Mouse (Mus musculus): Measurements from ENCODE around the gene Pcbp2. TPM values are rescaled to one million over a fixed set of nuclear protein-coding genes. Genes with fewer than 3 reads are reported as not detected.

The Pcbp2 gene
- 97.3 and 100 TPM in 2 replicates for polyA plus RNA-seq (2021; fragmentation: Nextera tagmentation)
- long read RNA-seq, experiment 1, partial matches to known transcripts, result 31 of 62 reads
- long read RNA-seq, experiment 1, other reads (novel, unspliced or antisense), result 21 of 62 reads
- long read RNA-seq, experiment 2, transcript Pcbp2-225 (3 exons, 585 nt), result minor isoform, 5 of 85 reads
- long read RNA-seq, experiment 2, transcript Pcbp2-201 (15 exons, 2,952 nt), result major isoform, 8 of 85 reads
- long read RNA-seq, experiment 2, partial matches to known transcripts, result 16 of 85 reads
- long read RNA-seq, experiment 2, other reads (novel, unspliced or antisense), result 48 of 85 reads

GRCm38 (mm10) chr15:102470183-102470604, at the start of gene Pcbp2:
Gene Pcbp2 (plus strand): TSS chr15:102470539.

GRCm38 (mm10) chr15:102445146-102445545, 25.2 kb upstream of the Pcbp2 start, which contains the start of gene Amhr2:
Gene Amhr2 (plus strand): TSS chr15:102445367.

GRCm38 (mm10) chr15:102458904-102459317, 11.4 kb upstream of the Pcbp2 start, which contains the start of gene Prr13:
Gene Prr13 (plus strand): TSS chr15:102459028.

GRCm38 (mm10) chr15:102503447-102503846, 33.1 kb downstream of the Pcbp2 start, which contains the start of gene Gm10337:
Gene Gm10337 (plus strand): TSS chr15:102503722.

GRCm38 (mm10) chr15:102516728-102517404, 46.5 kb downstream of the Pcbp2 start, which contains the start of gene Map3k12:
Gene Map3k12 (minus strand): TSS chr15:102517064.

GRCm38 (mm10) chr15:102517976-102518858, 47.9 kb downstream of the Pcbp2 start, which contains the start of gene Tarbp2:
Gene Tarbp2 (plus strand): TSS chr15:102518192.

DNA sequence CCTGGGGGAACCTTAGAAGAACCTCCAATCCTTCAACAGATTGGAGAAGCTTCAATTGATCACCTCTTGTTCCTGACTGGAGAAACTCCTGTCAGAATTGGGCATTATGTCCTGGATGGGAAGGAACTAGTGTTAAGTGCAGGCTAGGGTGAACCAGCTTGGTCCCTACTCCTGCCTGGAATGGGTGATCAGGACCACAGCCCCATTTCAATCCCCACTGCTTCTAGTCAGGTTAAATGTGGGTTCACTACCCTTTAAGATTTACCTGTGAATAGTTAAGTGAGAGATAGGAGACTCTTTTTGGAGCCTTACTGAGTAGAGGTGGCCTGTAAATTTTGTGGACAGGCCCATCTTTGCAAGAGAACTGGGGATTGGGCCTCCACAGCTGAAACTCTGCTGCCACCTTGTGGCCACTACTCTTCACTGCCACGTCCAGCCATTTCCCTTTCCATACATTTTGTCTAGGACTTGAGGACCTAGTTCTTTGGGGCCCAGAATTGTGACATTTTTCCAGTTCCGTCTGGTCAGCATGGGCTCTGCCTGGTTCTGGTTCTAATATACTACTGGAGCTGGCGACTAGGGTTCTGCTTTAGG, 54.6 kb downstream of the Pcbp2 start, which contains the start of gene Npff:
Gene Npff, minus strand, starts transcription at position 51 of the 594 bp plus-strand sequence.

Other genes with a start within 250 kb of the Pcbp2 start
- gene Itgb7, start 238.6 kb upstream of the Pcbp2 start, polyA plus RNA-seq (2021; fragmentation: Nextera tagmentation), result 0.64 and 1.4 TPM in 2 replicates
- gene Rarg, start 213.0 kb upstream of the Pcbp2 start, polyA plus RNA-seq (2021; fragmentation: Nextera tagmentation), result 1.7 and 2.0 TPM in 2 replicates
- gene Gm9918, start 200.0 kb upstream of the Pcbp2 start, polyA plus RNA-seq (2021; fragmentation: Nextera tagmentation), result not detected in 2 replicates
- 36.2 and 40.4 TPM in 2 replicates for gene Mfsd5, start 191.1 kb upstream of the Pcbp2 start, polyA plus RNA-seq (2021; fragmentation: Nextera tagmentation)
- 0.43 and 1.2 TPM in 2 replicates for gene Espl1, start 174.3 kb upstream of the Pcbp2 start, polyA plus RNA-seq (2021; fragmentation: Nextera tagmentation)
- gene Pfdn5, start 144.4 kb upstream of the Pcbp2 start, polyA plus RNA-seq (2021; fragmentation: Nextera tagmentation), result 1,324 and 1,439 TPM in 2 replicates
- gene Myg1, start 138.8 kb upstream of the Pcbp2 start, polyA plus RNA-seq (2021; fragmentation: Nextera tagmentation), result 66.8 and 72.5 TPM in 2 replicates
- 17.5 and 18.6 TPM in 2 replicates for gene Aaas, start 119.8 kb upstream of the Pcbp2 start, polyA plus RNA-seq (2021; fragmentation: Nextera tagmentation)
- 0.64 and 0.93 TPM in 2 replicates for gene Sp7, start 103.4 kb upstream of the Pcbp2 start, polyA plus RNA-seq (2021; fragmentation: Nextera tagmentation)
- gene Sp1, start 64.4 kb upstream of the Pcbp2 start, polyA plus RNA-seq (2021; fragmentation: Nextera tagmentation), result 0.82 and 0.83 TPM in 2 replicates
- gene Amhr2, start 25.2 kb upstream of the Pcbp2 start, polyA plus RNA-seq (2021; fragmentation: Nextera tagmentation), result 0.65 and 0.93 TPM in 2 replicates
- 88.3 and 96.2 TPM in 2 replicates for gene Prr13, start 11.5 kb upstream of the Pcbp2 start, polyA plus RNA-seq (2021; fragmentation: Nextera tagmentation)
- gene Gm10337, start 33.2 kb downstream of the Pcbp2 start, polyA plus RNA-seq (2021; fragmentation: Nextera tagmentation), result not detected in 2 replicates
- gene Map3k12, start 46.5 kb downstream of the Pcbp2 start, polyA plus RNA-seq (2021; fragmentation: Nextera tagmentation), result 28.2 and 31.6 TPM in 2 replicates
- 13.2 and 15.6 TPM in 2 replicates for gene Tarbp2, start 47.7 kb downstream of the Pcbp2 start, polyA plus RNA-seq (2021; fragmentation: Nextera tagmentation)
- not detected in 2 replicates for gene Npff, start 54.4 kb downstream of the Pcbp2 start, polyA plus RNA-seq (2021; fragmentation: Nextera tagmentation)
- 0.49 and 0.65 TPM in 2 replicates for gene Gm28047, start 154.5 kb downstream of the Pcbp2 start, polyA plus RNA-seq (2021; fragmentation: Nextera tagmentation)
- 19.9 and 23.1 TPM in 2 replicates for gene Atf7, start 154.9 kb downstream of the Pcbp2 start, polyA plus RNA-seq (2021; fragmentation: Nextera tagmentation)
- 338 and 403 TPM in 2 replicates for gene Atp5g2, start 201.8 kb downstream of the Pcbp2 start, polyA plus RNA-seq (2021; fragmentation: Nextera tagmentation)